Mouse (Mus musculus) left cerebral cortex, postnatal 36 days (tissue): Measurements from ENCODE around the gene Psg19. TPM values are rescaled to one million over a fixed set of nuclear protein-coding genes. Genes with fewer than 3 reads are reported as not detected.
"Not testable (repeated sequence)": the region's sequence is repeated elsewhere in the genome, so short reads cannot be mapped to it uniquely, and the experiment has no call there.

Source experiments
- DNase-seq, 2 experiments: peaks; one replicate each; pipeline ENCODE4 v3.0.0; 2021 to 2022; ENCODE audit warnings: low spot score in 2 of 2, mixed read lengths in 1 of 2
- intact Hi-C: fragments of 180-260 bp; cut with DNase I; formaldehyde crosslinking; loops from one replicate; pipeline ENCODE4 v1.15.1; 2025
- total RNA-seq, 2 experiments: library from RNA; stranded (reverse); gene quantifications; 2 replicates each; pipeline ENCODE4 v1.2.3; 2021

The Psg19 gene
- total RNA-seq, 2 experiments from 2014 or later = not detected

DNA sequence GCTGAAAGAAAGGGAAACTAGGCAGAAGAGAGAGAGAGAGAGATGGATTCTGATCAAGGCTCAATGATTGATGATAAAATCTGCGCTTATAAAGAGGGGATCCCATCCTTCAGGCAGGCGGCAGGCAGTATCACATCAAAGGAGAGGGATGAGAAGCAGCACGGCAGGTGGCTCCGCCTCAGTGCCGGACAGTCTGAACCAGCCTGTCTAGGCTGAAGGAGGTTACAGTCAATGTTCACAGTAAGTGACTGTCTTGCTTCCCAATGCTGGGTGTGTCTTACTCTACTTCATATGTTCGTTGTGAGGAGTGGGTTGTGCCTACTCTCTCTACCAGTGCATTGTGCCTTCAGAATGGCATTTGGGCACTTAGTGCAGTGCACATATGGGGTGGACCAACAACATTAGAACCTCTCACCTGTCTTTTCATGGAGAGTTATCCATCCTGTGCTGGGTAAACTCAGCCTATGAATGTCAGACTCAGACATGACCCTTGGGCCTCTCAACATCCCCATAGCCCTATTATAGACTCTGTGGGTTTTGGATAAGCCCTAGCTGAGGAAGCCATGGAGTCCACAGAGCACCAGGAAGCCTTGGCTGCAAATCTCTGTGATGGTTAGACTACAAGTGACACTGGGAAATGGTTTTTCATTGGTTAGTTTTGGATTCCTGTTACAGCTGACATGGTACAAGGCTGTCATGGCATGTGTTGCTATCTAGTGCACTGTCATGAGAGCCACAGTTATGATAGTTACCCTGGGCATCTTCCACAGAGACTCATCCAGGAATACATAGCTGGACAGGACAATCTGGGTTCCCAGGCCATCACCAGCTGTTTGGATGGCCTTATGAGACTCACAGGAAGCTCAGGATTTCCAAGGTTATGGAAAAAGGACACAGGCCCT lies 49.1 kb downstream of the Psg19 start:
- intact Hi-C loops = no loop called here
- no peak for DNase-seq

DNA sequence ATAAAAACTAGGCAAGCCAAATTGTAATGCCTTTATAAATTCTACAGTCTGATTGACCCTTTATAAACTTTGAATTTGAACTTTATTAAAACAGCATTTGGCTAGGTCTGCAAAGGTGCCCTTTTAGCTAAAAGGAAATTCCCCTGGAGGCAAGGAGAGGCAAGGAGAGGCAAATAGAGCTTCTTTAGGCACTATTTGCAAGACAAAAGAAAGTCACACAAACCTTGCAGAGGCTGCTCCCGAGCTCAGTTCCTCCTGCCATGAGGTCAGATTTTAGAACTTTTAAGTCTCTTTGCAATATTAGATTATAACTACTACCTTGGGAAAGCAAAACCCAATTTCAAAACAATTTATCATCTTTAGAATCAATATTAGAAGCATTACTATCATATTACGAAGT lies 50.9 kb downstream of the Psg19 start:
- intact Hi-C loops, DNase-seq: not testable (repeated sequence)

- intact Hi-C loops = no loop called here
- no peak for DNase-seq
Measured at GRCm38 (mm10) chr7:18746189-18746860, 52.0 kb downstream of the Psg19 start.

Other genes starting within 250 kb of the Psg19 start
- gene Psg27, start 231.2 kb downstream of the Psg19 start, total RNA-seq = not detected
- gene Psg23, start 182.0 kb downstream of the Psg19 start, total RNA-seq = not detected
- gene Psg21, start 141.8 kb downstream of the Psg19 start, total RNA-seq = not detected
- not detected for gene Psg20, start 112.3 kb downstream of the Psg19 start, total RNA-seq
- not detected for gene Psg22, start 80.4 kb downstream of the Psg19 start, total RNA-seq
- gene Psg17, start 23.1 kb upstream of the Psg19 start, total RNA-seq = not detected
- 1 to 10 TPM; 1.2 to 3.0 TPM for gene Mill2, start 41.4 kb upstream of the Psg19 start, total RNA-seq
- 10 to 100 TPM; 20.5 to 21.9 TPM for gene Pglyrp1, start 72.8 kb upstream of the Psg19 start, total RNA-seq
- 10 to 100 TPM; 10.6 to 11.0 TPM for gene Ccdc61, start 111.9 kb upstream of the Psg19 start, total RNA-seq
- gene Nova2, start 127.4 kb upstream of the Psg19 start, total RNA-seq = 10 to 100 TPM; 75.3 to 88.8 TPM
- 1 to 10 TPM in 1 of 2 experiments, under 1 TPM in 1; 0.47 to 1.3 TPM for gene Nanos2, start 188.9 kb upstream of the Psg19 start, total RNA-seq
- 10 to 100 TPM; 53.5 to 55.3 TPM for gene Mypop, start 192.7 kb upstream of the Psg19 start, total RNA-seq
- 10 to 100 TPM; 46.3 to 53.5 TPM for gene Irf2bp1, start 205.5 kb upstream of the Psg19 start, total RNA-seq
- not detected for gene Foxa3, start 225.0 kb upstream of the Psg19 start, total RNA-seq
- gene Sympk, start 225.9 kb upstream of the Psg19 start, total RNA-seq = 100 to 1,000 TPM; 126 to 129 TPM